Mouse (Mus musculus) myocyte (in vitro differentiated cells): Measurements from ENCODE around the gene Gm4924.

ENCODE experiments used
- CEBPB ChIP-seq: IDR thresholded peaks from 2 replicates; pipeline ENCODE4 v1.6.1; 2011; ENCODE audit warnings: mild to moderate bottlenecking, moderate library complexity; ENCODE audit not compliant: poor library complexity, insufficient read depth, severe bottlenecking
- E2F4 ChIP-seq: IDR thresholded peaks from one replicate; pipeline ENCODE4 v1.6.1; 2011; ENCODE audit warnings: mild to moderate bottlenecking, control low read depth, moderate library complexity; ENCODE audit not compliant: insufficient read depth
- MAX ChIP-seq: IDR thresholded peaks from one replicate; pipeline ENCODE4 v1.6.1; 2011; ENCODE audit warnings: low read depth, mild to moderate bottlenecking, control low read depth
- MYOD1 ChIP-seq, 3 experiments: IDR thresholded peaks; one replicate each; pipeline ENCODE4 v1.6.1; 2011; ENCODE audit warnings: control low read depth in 2 of 3, low read depth in 2 of 3, mild to moderate bottlenecking in 2 of 3, moderate library complexity in 1 of 3; ENCODE audit not compliant: insufficient read length in 2 of 3, control insufficient read depth in 1 of 3
- POLR2A ChIP-seq: IDR thresholded peaks from one replicate; pipeline ENCODE4 v1.6.1; 2011; ENCODE audit warnings: low read depth, mild to moderate bottlenecking, control low read depth, moderate library complexity; ENCODE audit not compliant: insufficient read length
- POLR2AphosphoS2 ChIP-seq: IDR thresholded peaks from one replicate; pipeline ENCODE4 v1.6.1; 2011; ENCODE audit warnings: low read depth, control low read depth; ENCODE audit not compliant: insufficient read length
- TCF12 ChIP-seq: IDR thresholded peaks from one replicate; pipeline ENCODE4 v1.6.1; 2011; ENCODE audit warnings: mild to moderate bottlenecking, control low read depth; ENCODE audit not compliant: poor library complexity, insufficient read depth, severe bottlenecking
- USF1 ChIP-seq: IDR thresholded peaks from one replicate; pipeline ENCODE4 v1.6.1; 2011; ENCODE audit warnings: low read depth, mild to moderate bottlenecking, control low read depth, moderate library complexity

- no peak for TF ChIP-seq POLR2A
- no peak for TF ChIP-seq USF1
- no peak for TF ChIP-seq MAX
- no peak for TF ChIP-seq TCF12
- TF ChIP-seq E2F4: no peak
- TF ChIP-seq CEBPB: no peak
- TF ChIP-seq POLR2AphosphoS2: no peak
- no peak for TF ChIP-seq MYOD1 (IDR thresholded peaks at IDR 0.05; ENCODE audit: control insufficient read depth in 1 of 3, insufficient read length in 2 of 3, low read depth in 2 of 3)
Observed at GRCm38 (mm10) chr10:82423631-82424030, 69.6 kb downstream of the Gm4924 start.
